Mouse (Mus musculus): ENCODE measurements around the gene Psmd5. TPM values are rescaled to one million over a fixed set of nuclear protein-coding genes. Genes with fewer than 3 reads are reported as not detected.
"Not testable (repeated sequence)": the region's sequence is repeated elsewhere in the genome, so short reads cannot be mapped to it uniquely, and the experiment has no call there.

Psmd5 gene
- total RNA-seq, 2 experiments from 2014 or later: 17.8 to 51.6 TPM

- ATAC-seq (ENCODE audit: poor library complexity, severe bottlenecking): no peak
Observed at GRCm38 (mm10) chr2:34896821-34897460, 22.2 kb upstream of the Psmd5 start.

- no peak for ATAC-seq (ENCODE audit: poor library complexity, severe bottlenecking)
Observed at GRCm38 (mm10) chr2:34895503-34896113, 20.8 kb upstream of the Psmd5 start.

- no peak for ATAC-seq (ENCODE audit: poor library complexity, severe bottlenecking)
Observed at GRCm38 (mm10) chr2:34893950-34894349, 19.2 kb upstream of the Psmd5 start.

GRCm38 (mm10) chr2:34884186-34884585, 9.4 kb upstream of the Psmd5 start:
- ATAC-seq (ENCODE audit: poor library complexity, severe bottlenecking): no peak

- no peak for ATAC-seq (ENCODE audit: poor library complexity, severe bottlenecking)
Observed at GRCm38 (mm10) chr2:34883190-34883589, 8.4 kb upstream of the Psmd5 start.

DNA sequence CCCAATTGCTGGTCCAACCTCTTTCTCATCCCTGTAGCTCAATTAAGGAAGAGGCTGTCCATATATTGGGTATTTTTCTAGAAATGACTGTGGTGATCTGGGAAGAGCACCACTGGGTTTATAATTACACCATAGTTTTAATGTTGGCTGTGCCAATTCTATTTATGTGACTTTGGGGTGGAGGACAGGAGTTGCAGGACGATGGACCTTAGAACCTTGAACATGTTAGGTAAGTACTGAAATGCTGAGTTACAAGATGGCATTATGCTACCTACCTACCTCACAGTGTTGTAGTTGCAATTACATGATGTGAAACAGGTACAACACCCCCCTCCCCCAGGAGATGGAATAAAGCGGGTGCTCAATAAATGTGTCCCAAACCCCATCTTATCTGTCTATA, 8.0 kb upstream of the Psmd5 start:
- ATAC-seq (ENCODE audit: poor library complexity, severe bottlenecking): no peak

DNA sequence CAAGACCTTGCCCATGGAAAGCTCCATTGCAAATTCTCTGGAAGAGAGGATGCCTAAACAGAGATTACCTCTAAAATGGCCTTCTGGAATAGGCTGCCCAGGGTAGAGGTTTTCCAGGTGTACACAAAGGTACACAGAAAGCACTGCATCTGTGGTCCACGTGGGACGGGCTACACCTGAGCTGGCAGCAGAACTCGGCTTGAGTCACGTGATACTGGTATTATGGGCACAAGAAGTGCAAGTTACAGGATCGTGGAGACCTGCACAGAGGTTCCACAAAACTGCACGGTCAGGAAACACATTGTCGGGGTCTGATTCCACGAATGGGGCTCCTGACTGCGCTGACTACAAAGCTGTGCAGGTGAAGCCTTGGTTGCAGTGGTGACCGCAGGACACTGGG, 5.3 kb upstream of the Psmd5 start:
- ATAC-seq (ENCODE audit: poor library complexity, severe bottlenecking): no peak

DNA sequence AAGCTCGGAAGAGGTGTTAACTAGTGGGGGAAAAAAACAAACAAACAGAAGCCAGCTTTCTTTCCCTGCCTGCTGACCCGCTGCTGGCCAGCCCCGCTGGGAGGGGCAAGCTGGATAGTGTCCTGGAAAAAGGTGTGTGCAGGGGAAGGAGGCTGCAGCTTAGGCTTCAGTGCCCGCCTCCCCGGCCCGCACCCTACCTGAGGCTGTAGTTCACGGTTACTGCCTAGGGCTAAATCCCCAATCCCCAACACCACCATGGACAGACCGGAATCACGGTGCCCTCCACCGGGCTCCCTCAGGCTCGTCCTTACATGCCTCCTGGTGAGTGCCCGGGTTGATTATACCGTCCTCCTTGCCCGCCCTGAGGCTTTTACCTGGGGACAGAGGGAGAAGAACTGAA, 497 bp downstream of the Psmd5 start, which contains the start of gene Cutal:
Gene Cutal, plus strand, starts transcription at position 126 of the 400 bp plus-strand sequence.
- no peak for ATAC-seq (ENCODE audit: poor library complexity, severe bottlenecking)

- ATAC-seq (ENCODE audit: poor library complexity, severe bottlenecking): peak; percentile 97
Observed at GRCm38 (mm10) chr2:34870520-34871474, 4.0 kb downstream of the Psmd5 start.

DNA sequence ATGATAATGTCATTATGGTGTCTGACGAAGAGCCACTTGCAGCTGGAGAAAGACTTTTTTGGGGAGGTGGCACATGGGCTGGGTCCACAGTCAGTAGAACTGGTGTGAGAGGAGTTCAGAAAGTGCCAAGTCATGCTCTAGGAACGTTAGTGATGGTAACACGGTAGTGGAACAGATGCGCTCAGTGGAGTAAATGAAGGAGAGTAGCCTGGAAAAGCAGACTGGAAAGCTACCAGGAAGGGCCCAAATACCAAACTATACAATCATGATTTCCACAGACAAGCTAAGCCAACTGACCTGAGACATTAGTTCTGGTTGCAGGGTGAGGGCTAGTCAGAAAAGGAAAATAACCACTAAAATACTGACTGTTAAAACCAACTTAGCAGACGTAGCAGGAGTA, 5.1 kb downstream of the Psmd5 start:
- 0 out of 2 replicates have a peak, but pooled peaks have one; percentile 28 for ATAC-seq (ENCODE audit: poor library complexity, severe bottlenecking)

GRCm38 (mm10) chr2:34857728-34858127, 17.0 kb downstream of the Psmd5 start:
- no peak for ATAC-seq (ENCODE audit: poor library complexity, severe bottlenecking)

DNA sequence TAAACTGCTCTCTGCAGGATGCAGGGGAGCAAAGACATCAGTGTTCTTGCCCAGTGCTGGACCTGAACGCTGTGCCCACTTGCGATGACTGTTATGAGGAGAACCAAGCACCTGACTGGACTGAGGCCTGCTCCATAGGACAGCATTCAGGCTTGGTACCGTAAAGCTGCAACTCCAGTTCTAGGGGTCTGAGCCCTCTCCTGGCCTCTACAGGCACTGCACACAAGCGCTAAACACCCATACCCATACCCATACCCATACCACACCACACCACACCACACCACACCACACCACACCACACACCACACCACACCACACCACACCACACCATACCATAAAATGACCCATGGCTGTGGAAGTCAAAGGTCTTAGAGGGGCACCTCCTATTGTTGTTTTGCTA, 19.5 kb downstream of the Psmd5 start:
- no peak for ATAC-seq (ENCODE audit: poor library complexity, severe bottlenecking)

DNA sequence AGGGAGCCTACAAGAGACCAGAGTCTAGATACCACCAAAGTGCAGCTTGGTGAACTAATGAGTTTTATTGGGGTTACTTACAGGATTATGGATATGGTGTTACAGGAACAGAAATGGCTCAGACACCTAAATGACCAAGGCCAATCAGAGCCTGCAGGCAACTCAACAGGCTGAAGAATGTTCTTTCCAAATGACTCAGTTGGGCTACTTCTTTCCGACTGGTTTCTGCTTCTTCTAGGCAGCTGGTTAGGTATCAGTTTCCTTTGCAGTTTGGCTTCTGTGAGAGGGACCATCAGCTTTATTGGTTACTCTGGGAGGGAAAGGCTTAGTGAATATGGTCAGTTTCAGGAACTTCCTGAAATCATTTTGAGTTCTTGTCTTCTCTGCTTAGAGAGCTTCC, 27.1 kb downstream of the Psmd5 start:
- ATAC-seq (ENCODE audit: poor library complexity, severe bottlenecking): no peak

- ATAC-seq (ENCODE audit: poor library complexity, severe bottlenecking): no peak
Observed at GRCm38 (mm10) chr2:34843211-34843939, 31.4 kb downstream of the Psmd5 start.

GRCm38 (mm10) chr2:34841706-34842105, 33.1 kb downstream of the Psmd5 start:
- no peak for ATAC-seq (ENCODE audit: poor library complexity, severe bottlenecking)

DNA sequence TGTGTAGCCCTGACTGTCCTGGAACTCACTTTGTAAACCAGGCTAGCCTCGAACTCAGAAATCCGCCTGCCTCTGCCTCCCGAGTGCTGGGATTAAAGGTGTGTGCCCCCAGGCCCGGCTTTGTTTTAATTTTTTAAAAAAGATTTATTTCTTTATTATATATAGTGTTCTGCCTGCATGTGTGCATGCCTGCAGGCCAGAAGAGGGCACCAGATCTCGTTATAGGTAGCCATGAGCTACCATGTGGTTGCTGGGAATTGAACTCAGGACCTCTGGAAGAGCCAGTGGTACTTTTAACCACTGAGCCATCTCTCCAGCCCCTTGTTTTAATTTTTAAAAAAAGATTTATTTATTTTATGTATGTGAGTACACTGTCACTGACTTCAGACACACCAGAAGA, 34.6 kb downstream of the Psmd5 start:
- ATAC-seq (ENCODE audit: poor library complexity, severe bottlenecking): not testable (repeated sequence)

- no peak for ATAC-seq (ENCODE audit: poor library complexity, severe bottlenecking)
Observed at GRCm38 (mm10) chr2:34835669-34836068, 39.1 kb downstream of the Psmd5 start.

- ATAC-seq (ENCODE audit: poor library complexity, severe bottlenecking): no peak
Observed at GRCm38 (mm10) chr2:34833624-34834023, 41.1 kb downstream of the Psmd5 start.

- not testable (repeated sequence) for ATAC-seq (ENCODE audit: poor library complexity, severe bottlenecking)
Observed at GRCm38 (mm10) chr2:34832766-34833457, 41.9 kb downstream of the Psmd5 start, which contains the start of gene Gm34653. Gene Gm34653 (plus strand): TSS chr2:34833007.

DNA sequence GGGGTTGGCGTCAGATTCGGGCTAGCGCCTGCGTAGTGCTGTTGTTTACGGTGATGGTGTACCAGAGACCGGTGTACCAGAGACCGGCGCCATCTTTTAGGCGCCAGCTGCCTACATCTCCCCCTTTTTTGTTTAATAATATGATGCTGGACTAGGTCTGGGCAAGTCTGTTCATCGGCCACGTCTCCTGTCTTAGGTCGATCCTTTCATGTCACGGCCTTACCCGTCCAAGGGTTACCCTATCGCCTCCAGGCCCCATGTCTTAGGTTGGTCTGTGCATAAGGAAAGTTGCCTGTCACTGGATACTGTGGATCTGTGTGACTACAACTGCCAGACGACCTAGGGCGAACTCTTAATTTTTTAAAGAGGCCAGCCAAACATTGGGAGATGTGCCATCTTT, 44.7 kb downstream of the Psmd5 start:
- ATAC-seq (ENCODE audit: poor library complexity, severe bottlenecking): not testable (repeated sequence)
